Mouse (Mus musculus) spleen, postnatal 36 days (tissue): ENCODE measurements around the gene Vmn2r11.
"Not testable (repeated sequence)": the region's sequence is repeated elsewhere in the genome, so short reads cannot be mapped to it uniquely, and the experiment has no call there.

Source experiments
- DNase-seq, 2 experiments: peaks; one replicate each; pipeline ENCODE4 v3.0.0; 2022; ENCODE audit warnings: low spot score in 2 of 2, mixed read lengths in 1 of 2

The Vmn2r11 gene

DNA sequence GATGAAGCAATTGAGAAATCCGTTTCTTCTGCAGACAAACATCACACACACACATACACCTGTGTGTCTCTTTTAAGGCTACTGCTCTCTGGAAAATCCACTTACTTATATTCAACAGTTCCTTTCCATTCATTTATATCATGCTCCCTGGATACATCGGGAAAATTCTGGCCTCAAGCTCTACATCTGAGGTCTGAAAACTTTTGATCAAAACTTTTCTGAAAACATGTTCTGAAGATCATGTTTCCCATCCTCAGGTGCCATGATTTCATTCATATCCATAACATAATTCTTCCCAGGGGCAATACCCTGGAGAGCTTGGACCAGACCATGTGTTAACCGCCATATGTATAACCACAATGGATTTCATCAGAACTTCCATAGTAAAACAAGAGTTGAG is at the start of gene Vmn2r11:
Vmn2r11 (minus strand) TSS at position 101 of the 400 bp plus-strand sequence.
- not testable (repeated sequence) for DNase-seq

DNA sequence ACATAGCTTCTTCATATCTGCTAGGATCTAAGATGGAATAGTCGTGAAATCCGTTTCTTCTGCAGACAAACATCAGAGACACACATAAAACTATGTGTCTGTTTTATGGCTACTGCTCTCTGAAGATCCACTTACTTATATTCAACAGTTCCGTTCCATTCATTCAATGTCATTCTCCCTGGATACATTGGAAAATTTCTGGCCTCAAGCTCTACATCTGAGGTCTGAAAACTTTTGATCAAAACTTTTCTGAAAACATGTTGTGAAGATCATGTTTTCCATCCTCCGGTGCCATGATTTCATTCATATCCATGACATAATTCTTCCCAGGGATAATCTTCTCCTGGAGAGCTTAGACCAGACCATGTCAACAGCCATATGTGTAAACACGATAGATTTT is 38.5 kb upstream of the Vmn2r11 start, which contains the start of gene Vmn2r12:
Vmn2r12 (minus strand) TSS at position 101 of the 400 bp plus-strand sequence.
- not testable (repeated sequence) for DNase-seq

DNA sequence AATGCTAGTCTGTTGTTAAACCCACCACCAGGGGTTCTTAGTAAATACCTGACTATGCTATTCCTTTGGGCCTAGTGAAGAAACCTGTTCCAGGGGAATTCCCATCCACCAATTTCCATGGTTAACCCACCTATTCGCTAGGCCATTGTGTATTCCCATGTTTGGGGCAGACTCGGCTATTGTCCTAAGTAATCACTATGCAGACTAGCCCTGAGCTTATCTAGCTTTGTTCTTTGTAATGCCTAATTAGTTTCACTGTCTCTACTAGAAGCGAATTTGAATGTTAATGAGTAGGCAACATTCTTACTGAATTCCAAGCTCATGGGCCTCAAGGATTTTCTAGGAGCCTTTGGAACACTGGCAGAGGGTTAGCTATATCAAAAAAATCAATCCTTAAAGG is 37.1 kb upstream of the Vmn2r11 start:
- not testable (repeated sequence) for DNase-seq

DNA sequence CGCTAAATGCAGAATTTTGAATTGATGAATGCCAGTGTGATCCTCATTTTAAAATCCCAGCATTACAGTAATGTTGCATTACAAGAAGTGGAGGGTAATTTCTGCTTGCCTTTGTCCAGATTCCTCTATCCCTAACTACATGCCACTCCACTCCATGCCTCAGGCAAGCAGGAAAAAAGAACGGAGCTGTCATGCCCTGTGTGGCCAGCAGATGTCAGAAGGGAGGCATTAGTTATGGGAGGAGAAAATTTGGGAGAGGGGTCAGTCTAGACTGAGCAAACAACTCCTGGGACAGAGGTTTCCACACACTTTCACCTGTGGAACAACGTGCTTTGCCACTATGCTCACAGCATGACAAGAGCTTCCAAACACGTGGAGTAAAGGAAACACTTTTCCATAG is 12.6 kb upstream of the Vmn2r11 start:
- not testable (repeated sequence) for DNase-seq

DNA sequence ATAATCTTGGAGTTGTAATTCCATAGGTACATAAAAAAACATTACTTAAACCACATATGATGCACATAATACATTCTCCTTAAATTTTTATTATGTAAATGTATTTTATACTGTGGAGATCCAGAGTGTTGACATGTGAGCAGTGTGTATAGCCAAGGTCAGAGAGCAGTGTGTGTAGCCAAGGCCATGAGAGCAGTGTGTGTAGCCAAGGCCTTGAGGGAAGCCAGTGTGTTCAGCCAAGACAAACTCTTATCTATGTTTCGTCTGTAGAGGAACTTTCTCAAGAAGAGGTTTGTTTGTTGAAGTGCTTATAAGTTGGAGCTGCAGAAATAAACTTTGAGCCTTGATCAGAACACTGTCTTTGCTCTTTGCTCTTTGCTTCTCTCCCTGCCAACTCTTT is 4.1 kb downstream of the Vmn2r11 start:
- DNase-seq = no peak

DNA sequence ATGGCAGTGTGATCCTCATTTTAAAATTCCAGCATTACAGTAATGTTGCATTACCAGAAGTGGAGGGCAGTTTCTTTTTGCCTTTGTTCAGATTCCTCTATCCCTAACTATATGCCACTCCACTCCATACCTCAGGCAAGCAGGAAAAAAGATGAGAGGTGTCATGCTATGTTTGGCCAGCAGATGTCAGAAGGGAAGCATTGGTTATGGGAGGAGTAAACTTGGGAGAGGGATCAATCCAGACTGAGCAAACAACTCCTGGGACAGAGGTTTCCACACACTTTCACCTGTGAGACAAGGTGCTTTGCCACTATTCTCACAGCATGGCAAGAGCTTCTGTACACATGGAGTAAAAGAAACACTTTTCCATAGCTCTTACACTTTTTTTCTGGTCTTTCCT is 26.8 kb downstream of the Vmn2r11 start:
- DNase-seq = no peak

DNA sequence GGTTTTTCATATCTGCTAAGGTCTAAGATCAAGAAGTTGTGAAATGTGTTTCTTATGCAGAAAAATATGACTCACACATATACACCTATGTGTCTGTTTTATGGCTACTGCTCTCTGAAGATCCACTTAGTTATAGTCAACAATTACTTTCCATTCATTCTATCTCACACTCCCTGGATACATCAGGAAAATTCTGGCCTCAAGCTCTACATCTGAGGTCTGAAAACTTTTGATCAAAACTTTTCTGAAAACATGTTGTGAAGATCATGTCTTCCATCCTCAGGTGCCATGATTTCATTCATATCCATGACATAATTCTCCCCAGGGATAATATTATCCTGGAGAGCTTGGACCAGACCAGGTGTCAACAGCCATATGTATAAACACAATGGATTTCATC is 52.9 kb downstream of the Vmn2r11 start, which contains the start of gene Vmn2r10:
Vmn2r10 (minus strand) TSS at position 101 of the 400 bp plus-strand sequence.
- not testable (repeated sequence) for DNase-seq
